Mouse (Mus musculus): ENCODE measurements around the gene Rbm25.
"Not testable (repeated sequence)": the region's sequence is repeated elsewhere in the genome, so short reads cannot be mapped to it uniquely, and the experiment has no call there.

Gene Rbm25

DNA sequence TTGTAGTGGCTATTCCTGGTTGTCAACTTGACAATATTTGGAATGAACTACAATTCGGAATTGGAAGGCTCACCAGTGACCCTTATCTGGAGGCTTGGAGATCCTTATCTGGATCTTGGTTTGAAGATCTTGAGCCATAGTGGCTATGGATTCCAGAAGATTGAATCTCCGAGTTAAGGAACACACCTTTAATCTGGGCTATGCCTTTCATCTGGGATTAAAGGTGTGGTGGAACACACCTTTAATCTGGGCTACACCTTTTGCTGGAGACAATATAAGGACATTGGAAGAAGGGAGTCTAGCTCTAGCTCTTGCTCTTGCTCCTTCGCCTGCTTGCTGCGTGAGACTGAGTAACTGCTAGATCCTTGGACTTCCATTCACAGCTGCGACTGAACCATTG lies at the start of gene Rbm25:
TSS of gene Rbm25 (plus strand) at position 301 of the 400 bp plus-strand sequence.
- DNase-seq (ENCODE audit: low spot score) = not testable (repeated sequence)

DNA sequence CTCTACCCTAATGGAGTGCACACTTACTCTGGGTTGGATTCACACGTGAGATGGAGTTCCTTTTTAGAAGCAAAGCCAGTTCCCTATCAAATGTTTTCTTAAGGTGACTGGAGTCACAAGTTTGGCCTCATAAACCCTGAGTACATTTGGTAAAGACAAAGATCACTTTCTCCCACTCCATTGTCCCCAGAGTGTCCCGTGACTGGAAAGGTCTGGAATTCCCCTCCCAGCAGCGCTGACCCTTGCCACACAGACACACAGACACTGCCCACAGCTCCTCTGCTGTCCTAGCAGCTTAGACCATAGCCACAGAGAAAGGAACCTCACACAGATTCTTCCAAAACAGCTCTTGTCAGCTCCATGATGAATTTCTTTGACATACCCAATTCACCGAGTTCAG lies 48.9 kb upstream of the Rbm25 start:
- peak; percentile 78 for DNase-seq (ENCODE audit: low spot score)

DNA sequence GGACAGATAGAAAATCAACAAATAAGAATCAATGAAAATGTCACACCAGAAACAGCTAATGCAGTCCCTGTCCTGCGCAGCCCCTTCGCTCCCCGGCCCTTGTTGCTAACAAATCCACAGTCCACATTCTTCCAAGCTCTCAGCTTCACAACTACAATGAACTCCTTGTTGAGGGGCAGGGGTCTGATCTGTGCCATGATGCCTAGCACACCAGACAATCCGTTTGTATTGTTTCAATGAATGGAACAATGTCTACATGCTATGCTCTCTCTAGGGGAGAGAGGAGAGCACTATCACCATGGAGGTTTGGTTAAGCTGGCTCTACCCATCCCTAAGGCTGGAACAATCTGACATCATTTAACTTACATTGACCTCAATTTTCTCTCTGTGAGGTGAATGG lies 48.3 kb upstream of the Rbm25 start:
- no peak for DNase-seq (ENCODE audit: low spot score)

DNA sequence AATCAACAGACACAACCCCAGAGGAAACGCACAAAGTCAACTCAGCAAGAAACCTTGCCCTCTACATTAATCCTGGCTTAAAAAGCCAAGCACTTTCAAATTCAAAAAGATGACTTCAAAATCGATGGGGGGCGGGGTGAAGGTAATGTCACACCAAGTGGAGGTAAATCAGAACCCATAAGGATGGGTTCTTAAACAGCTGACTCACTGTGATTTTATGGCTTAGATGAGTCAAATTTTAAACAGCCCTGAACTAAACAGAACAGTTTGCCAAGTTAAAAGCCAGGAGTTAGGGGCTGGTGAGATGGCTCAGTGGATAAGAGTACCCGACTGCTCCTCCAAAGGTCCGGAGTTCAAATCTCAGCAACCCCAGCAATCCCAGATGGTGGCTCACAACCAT lies 44.4 kb upstream of the Rbm25 start:
- DNase-seq (ENCODE audit: low spot score) = no peak

DNA sequence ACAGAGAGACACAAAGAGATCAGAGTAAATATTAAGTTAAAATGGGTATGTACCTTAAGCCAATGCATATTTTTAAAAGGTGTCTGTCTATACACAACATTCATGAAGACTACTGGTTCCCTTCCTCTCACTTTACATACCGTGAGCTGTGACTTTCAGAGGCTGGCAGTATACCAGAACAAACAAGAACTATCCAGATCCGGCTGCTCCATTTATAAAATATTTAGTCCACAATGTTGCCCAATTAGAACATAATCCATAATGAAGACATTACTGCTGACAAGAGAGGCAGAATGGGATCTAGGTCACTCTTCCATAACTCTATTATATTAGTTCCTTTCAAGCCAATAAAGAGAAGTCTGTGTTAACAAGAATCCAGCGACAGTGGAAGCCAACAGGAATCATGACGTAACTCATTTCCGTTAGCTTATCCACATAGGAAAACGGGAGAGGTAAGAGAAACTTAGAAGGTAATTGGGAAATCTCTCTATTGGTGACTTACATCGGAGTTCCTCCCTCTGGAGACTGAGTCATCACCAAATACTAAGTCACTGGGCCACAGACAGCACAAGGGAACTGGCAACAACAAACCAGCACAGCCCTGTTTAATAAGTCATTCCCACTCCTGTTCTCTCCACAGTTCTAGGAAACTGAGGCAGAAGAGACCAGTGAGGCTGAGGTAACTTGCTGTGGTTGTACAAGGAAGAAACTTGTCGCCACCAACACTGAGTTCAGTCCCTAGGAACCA lies 39.1 kb upstream of the Rbm25 start:
- DNase-seq (ENCODE audit: low spot score) = peak; percentile 62

DNA sequence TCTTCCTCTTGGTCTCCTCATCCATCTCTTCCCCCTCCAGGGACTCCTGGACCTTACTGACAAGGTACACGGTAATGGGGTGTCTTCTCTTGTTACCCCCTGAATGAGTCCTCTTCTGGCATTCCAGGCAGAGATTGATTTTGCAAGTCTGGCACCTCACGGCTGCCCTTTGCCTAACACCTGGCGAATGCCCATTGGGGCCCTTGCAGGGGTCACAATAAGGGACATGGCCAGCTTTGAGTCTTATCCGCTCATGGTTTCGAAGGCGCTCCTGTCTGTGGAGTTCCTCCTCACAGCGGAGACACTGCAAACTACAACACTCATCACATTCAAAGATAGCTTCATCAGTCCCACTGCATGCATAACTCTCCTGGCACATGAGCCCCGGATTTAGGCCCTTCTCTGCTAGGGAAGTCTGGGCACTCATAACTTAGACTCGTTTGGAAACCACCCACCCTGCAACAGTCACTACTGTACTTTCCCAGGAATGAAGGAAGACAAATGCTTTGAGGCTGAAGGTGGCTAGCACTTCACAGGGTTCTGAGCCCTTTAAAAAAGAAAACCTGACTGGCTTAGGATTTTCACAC lies 36.5 kb upstream of the Rbm25 start:
- DNase-seq (ENCODE audit: low spot score) = no peak

DNA sequence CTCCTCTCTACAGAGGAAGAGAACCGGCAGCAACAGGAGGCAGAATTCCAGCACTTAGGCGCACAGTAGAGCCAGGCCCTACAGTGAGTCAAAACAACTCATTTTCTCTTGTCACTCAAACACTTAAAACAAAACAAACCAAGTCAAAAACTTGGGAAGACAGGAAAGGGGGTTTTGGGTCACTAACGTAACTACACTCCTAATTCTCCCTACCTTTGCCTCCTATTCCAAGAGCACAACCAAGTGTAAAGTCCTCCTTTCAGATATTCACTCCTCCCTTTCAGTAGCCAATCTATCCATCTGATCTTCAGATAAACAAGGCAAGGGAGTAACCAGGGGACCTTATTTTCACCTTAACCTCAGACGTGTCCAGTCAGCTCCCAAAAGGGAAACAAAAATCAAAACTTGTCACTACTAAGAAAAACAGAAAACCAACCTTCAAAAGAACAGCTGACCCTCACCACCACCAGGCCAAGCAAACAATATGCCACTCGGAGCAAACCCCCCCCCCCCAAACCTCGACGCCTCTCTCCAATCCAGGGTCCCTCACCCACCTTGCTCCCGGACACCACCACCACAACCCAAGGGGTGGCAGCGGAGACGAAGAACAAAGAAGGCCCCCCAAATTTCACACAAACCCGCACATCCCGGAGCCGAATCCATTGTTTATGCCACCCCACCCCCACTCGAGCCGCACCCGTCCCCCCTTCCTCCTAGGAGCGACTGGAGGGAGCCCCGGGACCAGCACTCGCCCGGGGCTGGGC lies 34.7 kb upstream of the Rbm25 start:
- DNase-seq (ENCODE audit: low spot score) = peak; percentile 81

DNA sequence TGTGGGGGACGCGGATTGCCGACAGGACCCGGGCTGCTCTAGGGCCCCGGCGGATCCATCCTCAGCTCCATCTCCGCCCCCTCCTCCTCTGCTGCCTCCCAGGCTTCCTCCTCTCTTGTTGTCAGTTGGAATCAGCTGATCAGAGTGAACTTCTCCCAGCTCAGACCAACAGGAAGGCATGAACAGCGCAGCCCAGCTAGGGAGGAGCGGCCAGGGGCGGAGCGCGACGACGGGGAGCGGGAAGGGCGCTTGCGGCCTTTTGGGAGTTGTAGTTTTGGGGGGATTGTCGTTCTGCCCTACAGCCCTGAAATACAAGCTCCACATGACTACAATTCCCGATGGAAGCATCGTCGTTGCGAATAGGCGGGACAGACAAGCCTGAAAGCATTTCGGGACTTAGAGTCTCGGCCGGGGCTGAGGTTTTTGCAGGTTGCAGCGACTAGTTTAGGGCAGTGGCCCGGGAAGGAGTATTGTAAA lies 34.0 kb upstream of the Rbm25 start, which contains the start of gene Zfyve1:
TSS of gene Zfyve1 (minus strand) at position 198 of the 477 bp plus-strand sequence.
- DNase-seq (ENCODE audit: low spot score) = peak; percentile 97

DNA sequence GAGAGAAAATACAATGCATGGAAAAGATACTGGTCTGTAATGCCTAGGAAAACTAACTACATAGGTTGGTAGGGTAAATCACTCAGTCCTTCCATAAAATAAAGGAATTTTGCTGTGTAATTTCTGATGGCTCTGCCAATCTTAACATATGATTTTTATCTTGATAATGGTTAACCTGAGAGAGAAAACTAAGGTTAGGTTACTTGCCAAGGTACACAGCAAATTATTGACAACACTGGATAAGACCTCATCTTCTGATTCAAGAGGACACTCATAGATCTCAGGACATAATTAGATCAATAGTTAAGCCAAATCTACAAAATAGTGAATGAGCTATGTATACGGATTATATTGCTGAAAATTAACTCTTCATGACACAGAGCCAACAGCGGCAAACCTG lies 33.2 kb upstream of the Rbm25 start:
- no peak for DNase-seq (ENCODE audit: low spot score)

DNA sequence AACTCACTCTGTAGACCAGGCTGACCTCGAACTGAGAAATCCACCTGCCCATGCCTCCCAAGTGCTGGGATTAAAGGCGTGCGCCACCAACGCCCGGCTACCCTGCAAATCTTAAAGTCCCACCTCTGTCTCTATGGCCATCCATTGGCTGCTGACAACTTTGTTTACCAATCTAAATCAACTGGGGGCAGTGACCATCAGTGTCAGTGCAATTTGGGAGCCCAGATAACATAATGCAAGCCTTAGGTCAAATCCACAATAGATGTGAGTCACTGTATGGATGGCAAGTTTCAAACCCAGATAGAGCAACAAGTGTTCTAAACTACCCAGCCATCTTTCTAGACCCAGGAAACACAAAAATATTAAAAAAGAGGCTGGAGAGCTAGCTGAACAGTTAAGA lies 28.8 kb upstream of the Rbm25 start:
- DNase-seq (ENCODE audit: low spot score) = no peak

DNA sequence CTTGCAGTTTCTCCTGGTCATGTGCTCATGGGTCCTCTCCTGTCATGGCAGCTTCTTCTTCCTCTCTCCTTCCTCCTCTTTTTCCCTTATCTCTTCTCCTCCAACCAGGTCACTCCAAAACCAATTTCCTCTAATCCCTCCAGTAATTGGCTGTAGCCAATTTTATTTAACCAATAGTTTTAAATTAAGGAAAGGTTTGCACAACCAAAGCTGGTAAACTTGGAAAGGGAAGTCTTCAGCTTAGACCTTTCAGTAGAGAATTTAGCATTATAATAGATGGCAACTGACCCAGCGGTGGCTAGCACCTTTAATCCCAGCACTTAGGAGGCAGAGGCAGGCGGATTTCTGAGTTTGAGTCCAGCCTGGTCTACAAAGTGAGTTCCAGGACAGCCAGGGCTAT lies 24.6 kb upstream of the Rbm25 start:
- not testable (repeated sequence) for DNase-seq (ENCODE audit: low spot score)

DNA sequence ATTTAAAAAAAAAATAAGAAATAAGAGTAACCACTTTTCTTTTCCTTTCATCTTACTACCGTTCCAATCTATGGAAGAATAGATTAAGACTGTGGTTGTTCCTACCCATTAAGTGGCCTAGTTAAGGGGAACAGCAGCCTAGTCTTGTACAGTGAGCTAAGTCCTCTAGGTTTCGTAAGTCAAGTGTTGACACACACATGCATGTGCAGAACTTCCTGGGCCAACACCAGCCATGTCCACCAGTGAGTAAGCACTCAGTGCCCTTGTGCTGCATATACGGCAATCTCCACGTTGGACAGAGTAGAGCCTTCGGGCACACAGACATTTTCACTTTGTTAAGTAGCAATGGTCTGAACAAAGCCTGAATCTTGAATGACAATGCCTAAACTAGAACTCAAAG lies 13.8 kb upstream of the Rbm25 start:
- no peak for DNase-seq (ENCODE audit: low spot score)

DNA sequence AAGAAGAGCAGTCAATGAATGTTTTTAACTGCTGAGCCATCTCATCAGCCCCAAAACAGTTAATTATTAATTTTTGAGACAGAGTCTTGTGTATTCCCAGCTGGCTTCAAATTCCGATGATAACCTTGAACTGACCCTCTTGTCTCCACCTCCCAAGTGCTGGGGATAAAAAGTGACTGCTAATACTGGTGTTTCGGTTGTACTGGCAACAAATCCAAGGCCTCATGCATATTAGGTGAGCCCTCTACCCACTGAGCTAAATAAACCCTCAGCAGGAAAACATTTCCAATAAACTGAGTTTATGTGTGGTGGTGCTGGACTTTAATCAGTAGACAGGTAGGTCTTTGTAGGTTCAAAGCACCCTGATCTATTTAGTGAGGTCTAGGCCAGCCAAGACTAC lies 12.1 kb upstream of the Rbm25 start:
- no peak for DNase-seq (ENCODE audit: low spot score)

DNA sequence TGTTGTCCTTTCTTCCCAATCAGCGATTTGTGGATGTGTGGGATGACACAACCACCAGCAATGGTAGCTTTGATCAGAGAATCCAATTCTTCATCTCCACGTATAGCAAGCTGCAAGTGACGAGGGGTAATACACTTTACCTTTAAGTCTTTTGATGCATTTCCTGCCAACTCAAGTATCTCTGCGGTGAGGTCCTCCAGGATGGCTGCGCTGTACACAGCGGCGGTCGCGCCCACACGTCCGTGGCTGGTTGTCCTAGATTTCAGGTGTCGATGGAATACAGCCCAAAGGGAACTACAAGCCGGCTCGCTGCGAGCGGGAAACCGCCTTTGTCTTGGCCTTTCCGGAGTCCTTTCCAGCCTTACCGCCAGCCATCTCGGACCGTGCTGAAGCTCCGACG lies 10.3 kb upstream of the Rbm25 start:
- not testable (repeated sequence) for DNase-seq (ENCODE audit: low spot score)

DNA sequence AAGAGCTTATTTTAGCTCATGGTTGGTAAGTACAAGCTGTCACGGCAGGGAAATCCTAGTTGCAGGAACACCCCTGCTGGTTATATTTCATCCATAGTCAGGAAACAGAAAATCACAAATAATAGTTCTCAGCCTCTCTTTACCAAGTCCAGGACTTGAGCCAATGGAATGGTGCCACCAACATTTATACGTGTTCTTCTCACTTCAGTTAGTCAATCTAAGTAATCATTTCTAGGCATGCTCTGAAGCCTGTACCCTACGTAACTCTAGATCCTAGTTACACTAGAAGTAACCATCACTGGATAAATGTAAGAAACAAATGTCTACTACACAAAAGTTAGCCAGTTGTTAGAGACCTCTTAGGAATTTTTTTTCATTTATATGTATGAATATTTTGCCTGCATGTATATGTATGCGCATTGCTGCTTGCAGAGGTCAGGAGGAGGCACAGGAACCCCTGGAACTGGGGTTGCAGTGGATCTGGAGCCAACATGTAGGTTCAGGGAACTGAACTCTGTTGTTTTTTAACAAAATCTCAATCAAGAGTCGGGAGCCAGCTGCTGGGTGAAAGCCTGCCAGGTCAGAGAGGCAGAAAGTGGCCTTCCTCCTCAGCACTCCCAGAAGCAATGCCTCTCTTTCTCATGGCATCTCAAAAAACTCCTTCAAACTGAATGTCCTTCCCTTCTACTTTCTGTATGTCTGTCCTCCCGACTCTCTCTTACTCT lies 8.8 kb upstream of the Rbm25 start:
- peak; percentile 30 for DNase-seq (ENCODE audit: low spot score)

DNA sequence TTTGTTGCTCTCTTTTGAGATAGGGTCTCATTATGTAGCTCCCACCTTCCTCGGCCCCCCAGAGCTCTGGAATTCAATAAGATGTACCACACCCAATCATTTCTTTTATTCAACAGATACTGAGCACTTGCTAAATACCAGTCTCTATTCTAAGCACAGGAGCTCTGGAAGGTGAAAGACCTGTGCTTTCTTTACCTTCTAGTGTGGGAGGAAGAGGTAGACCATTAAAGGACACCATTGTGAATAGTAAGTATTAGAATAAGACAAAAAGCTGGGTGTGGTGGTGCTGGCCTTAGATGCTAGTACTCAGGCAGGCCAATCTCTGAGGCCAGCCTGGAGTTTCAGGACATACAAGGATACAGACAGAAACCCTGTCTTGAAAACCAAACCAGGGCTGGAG lies 6.7 kb upstream of the Rbm25 start:
- DNase-seq (ENCODE audit: low spot score) = no peak

DNA sequence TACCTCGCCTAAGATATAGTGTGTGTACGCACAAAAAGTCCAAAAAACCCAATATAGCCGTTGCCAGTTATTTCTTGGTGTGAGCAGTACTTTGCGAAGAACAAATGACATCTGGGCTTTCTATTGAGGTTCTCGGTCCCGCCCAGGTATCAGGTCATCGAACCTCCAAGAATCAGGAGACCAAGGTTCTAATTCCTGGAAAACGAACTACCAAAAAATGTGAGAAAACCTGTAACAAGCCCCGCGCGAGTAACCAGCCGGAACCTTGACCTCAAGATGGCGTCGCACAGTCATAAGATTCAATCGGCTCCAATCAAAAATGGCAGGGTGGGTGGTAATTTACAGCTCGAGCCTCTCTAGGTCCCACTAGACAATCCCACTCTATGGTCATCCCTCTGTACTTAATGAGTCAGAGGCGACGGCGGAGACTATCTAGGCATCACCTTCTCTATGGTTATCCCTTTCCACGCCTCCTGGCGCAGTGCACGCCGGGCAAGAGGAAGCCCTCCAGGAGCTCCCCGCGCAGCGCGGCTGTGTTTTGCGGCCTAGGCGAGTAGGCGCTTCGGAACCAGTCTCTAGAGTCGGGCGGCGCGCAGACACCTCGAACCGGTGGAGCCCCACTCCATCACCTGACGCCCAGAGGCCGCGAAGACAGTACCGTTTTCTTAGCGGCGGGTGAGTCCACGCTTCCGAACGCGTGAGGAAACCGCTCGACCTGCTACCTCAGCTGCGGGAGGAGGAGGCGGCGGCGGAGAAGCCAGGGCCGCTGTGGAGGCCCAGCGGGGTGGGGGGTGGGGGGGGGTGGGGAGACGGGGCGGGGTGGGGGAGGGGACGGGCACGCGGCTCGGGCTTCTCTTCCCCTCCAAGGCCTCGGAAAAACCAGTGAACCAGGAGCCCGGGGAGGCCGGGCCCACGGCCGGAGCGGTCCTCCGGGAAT lies 975 bp downstream of the Rbm25 start:
- peak; percentile 97 for DNase-seq (ENCODE audit: low spot score)

DNA sequence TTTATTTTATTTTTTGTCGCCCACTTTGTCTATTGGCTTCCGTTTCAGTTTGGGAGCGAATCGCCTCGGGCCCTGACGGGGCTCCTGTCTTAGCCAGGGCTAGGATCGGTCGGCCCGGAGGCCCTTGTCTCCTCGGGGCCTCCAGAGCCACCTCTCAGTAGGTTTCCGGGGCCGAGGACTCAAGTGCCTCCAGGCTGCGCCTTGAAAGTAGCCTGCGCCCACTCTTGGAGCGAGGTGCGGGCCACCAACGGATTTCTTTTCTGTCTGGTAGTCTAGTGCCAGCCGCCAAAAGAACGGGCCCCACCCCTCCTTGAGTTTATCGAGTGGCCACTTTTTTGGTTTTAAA lies 1.6 kb downstream of the Rbm25 start:
- peak; percentile 58 for DNase-seq (ENCODE audit: low spot score)

DNA sequence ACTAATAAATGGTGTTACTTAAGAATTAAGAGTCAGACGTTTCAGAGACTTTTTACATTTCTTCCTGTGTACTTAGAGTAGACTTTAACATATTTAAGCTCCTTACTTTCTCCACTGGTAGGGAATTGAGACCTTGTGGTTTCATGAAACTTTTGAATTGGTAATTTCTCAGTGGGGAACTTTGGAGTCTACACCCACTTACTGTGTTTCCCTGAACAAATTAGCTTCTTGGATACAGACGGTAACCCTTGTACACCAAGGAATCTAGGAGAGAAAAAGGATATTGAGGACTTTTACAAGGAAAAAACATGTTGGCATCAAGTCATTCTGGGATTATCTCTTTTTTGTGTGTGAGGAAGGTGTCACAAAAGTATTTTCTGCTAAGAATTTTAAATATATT lies 2.8 kb downstream of the Rbm25 start:
- peak; percentile 41 for DNase-seq (ENCODE audit: low spot score)

DNA sequence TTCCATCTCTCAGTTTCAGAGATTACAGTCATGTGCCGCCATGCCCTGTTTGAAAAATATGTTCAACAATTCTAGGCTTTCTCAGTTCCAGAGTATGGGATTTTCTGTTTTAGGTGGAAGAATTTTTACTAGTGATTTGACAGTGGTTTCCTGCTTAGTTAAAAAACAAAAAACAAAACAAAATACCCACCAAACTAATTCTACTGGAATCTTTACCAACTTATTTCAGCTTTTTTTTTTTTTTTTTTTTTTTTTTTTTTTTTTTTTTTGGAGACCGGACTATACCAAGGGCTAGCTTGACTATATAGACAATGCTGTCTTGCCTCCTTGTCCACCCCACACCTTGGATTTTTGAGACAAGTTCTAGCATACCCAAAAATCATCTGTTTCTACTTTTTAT lies 10.2 kb downstream of the Rbm25 start:
- DNase-seq (ENCODE audit: low spot score) = no peak

DNA sequence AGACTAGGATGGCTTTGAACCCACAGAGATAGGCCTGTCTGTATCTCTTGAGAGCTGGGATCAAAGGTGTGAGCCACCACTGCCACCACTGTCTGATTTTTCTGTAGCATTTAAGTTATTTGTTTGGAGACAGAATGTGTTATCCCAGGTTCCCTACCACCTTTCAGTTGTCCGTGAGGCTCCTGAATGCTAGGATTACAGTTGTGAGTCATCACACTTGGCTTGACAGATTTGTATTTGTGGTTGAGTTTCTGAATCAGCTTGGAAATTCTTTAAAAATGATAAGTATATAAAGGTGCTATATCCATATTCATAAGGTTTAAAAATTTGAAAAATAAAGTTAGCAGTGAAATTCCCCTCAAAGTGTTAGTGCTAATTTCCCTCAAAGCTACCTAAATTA lies 12.1 kb downstream of the Rbm25 start:
- DNase-seq (ENCODE audit: low spot score) = no peak
